Mouse (Mus musculus): ENCODE measurements around the gene Zfyve28.

The Zfyve28 gene

DNA sequence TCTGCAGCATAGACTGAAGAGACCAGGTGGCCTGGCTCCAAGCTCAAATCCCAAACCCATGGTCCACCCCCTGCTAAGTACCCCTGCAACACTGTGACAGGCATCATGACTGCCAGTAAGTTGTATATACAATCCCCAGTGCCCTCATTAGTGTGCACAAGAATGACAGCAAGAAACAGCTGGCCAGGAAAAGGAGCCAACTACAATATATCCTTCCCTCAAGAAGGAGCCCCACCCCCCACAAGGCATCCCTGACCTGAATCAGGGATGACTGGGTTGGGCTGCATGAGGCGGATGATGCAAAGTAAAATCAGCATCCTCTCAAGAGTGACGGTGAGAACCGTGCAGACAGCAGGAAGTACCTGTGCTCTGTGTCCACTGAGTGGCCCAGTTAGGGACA is 38.2 kb downstream of the Zfyve28 start:
- DNase-seq: no peak

DNA sequence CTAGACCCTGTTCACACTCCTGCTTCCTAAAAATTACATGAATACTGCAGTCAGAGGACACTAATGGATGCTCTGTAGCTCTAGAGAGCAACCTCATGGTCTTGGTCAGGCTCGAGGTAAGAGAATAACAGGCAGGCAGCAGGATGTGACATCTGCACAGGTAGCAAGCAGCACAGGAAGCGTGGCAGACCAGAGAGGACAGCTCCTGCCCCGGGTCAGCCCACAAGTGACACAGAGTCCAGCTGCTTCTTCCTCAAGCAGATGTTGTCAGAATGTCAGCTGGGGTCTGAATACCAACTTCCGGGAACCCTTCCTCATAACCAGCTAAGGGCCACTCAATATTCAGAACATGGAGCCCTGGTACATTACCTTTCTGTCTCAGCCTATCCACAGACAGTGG is 39.1 kb downstream of the Zfyve28 start:
- DNase-seq: no peak

- no peak for DNase-seq
These were observed 41.8 kb downstream of the Zfyve28 start for GRCm38 (mm10) chr5:34246443-34246842.

DNA sequence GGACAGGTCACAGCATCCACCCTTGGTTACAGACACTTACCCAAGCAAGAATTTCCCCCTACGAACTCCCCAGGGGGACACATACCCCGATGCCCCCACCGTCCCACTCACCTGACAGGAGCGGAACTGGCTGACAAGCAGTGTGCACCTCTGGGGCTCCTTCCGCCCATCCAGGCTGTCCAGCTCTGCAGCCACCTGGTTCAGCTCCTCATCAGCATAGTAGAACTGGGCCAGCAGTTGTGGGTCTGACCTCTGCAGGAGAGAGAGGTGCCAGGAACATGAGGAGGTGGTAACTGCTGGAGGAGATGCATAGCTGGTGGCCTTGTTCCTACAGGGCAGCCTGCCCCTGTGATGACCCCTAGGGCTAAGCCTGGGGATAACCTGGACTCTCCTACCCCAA is 45.2 kb downstream of the Zfyve28 start:
- DNase-seq: no peak

GRCm38 (mm10) chr5:34242224-34242963 is 45.9 kb downstream of the Zfyve28 start:
- DNase-seq: no peak

DNA sequence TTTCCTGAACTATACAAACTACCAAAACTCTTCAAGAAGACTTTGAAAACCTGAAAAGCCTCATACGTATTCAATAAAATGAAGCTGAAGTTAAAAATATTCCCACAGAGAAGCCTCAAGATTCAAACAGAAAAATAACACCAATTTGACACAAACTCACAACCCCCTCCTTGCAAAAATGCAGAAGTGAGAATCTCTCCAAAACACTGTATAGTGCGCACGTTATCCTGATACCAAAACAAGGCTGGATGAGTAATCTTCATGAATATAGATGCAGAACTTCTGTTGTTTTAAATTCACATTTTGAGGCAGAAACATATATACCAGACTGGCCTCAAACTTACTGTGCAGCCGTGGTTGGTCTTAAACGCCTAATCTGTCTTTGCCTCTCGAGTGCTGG is 49.8 kb downstream of the Zfyve28 start:
- DNase-seq: no peak

DNA sequence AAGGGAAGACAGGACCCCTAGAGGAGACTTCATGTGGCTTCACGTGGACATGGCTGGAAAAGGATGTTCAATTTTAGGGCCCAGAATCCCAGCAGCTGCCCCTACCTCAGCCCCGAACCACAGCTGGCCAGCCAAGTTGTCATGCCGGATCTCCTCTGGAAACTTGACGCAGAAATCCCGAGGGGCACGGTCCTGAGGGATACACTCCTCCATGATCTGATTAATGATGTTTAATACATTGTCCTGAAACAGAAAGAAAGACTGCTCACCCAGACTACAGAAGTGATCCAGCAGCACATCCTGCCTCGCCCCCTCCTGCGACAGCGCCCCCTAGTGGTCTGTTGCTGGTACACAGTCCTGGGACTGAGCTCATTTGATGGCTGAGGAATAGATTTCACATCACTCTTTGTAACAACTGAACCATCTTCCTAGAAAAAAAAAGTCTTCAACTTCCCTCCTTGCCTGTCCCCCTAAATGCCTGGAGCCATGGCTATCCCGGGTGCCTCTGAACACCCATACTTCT is 52.3 kb downstream of the Zfyve28 start:
- no peak for DNase-seq

GRCm38 (mm10) chr5:34235056-34235455 is 53.2 kb downstream of the Zfyve28 start:
- no peak for DNase-seq

DNA sequence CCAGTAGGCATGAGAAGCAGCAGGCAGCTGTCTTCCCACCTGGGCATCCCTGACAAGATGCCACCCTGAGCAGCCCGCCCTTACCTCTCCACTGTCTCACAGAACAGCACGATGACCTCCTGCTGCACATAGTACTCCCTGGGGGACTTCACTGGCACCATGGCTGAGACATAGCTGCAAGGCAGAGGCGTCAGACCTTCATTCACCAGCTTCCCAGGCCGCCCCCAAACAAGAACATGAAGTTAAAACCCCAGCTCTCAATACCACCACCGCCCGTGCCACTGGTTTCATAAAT is 55.1 kb downstream of the Zfyve28 start:
- no peak for DNase-seq

GRCm38 (mm10) chr5:34232481-34233220 is 55.6 kb downstream of the Zfyve28 start:
- DNase-seq: no peak

GRCm38 (mm10) chr5:34231901-34232300 is 56.3 kb downstream of the Zfyve28 start:
- DNase-seq: no peak

GRCm38 (mm10) chr5:34230599-34231485 is 57.4 kb downstream of the Zfyve28 start:
- no peak for DNase-seq

DNA sequence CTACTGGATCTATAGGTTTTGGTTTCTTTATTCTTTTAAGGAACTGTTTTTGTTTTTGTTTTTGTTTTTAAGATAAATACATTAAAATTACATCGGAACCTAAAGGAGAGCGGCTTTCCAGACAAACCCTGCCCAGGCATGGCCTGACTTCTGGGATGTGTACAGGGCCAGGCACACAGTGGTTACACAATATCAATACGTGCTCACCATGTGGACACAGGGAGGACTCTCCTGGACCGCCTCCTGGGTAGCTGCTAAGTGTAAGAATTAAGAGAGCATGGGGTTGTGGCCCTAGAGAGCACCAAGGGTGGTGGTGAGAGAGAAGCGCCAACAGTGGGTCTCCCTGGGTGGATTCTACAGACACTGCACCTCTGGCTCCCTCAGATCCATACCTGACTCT is 58.7 kb downstream of the Zfyve28 start:
- no peak for DNase-seq

GRCm38 (mm10) chr5:34225516-34225915 is 62.7 kb downstream of the Zfyve28 start:
- DNase-seq: no peak

- DNase-seq: no peak
These were observed 63.7 kb downstream of the Zfyve28 start for GRCm38 (mm10) chr5:34224515-34224914.

GRCm38 (mm10) chr5:34220001-34220400 is 68.2 kb downstream of the Zfyve28 start:
- no peak for DNase-seq

DNA sequence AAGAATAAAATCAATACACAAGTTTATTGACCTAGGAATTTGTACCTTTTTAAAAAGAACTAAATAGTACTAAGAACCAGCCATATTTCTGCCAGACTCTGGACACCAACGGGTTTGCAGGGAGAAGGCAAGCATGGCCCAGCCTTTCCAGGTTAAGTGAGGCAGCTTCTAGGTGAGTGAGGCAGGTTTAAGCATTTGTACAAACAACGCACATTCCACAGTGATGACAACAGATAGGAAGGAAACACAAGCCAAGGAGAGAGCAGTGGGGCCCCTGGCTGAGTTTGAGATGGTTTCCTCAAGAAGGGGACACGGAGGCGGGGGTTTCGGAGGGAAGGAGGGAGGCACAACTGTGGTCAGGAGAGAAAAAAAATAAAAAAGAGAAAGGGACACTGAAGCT is 69.6 kb downstream of the Zfyve28 start:
- peak in 1 of 2 experiments; percentile 45 for DNase-seq

DNA sequence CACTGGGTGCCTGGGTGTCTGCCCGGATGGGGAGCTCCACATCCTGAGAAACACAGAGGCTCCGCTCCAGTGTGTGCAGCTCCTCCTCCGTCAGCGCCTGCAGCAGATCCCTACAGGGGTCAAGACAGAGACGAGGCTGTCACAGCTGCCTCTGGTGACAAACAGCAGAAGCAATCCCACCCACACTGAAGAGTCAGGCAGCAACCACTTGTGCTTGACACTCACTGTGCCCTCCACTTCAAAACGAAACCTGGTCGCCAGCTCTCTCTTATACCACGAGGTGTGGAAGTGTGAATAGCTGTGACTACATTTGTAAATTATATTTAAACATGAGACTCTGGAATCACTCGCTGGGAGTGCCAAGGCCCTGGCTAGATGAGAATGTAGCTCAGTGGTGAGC is 70.5 kb downstream of the Zfyve28 start:
- DNase-seq: no peak

DNA sequence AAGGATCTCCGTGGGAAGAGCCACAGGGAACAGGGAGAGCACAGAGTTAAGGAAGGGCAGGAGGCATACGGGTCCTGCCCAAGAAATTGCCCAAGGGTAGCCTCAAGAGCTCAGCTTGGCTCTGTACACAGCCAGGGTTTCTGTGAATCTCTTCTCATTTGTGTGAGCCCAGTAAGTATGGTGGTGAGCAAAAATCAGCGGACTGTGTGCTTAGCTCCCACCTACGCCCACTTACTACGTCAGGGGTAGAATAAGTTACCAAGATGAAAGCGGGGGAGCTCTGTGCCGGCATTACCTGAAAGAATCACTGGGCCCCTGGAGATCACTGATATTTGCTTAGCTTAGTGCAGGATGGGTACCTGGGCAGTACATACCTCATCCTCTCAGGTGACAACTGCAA is 72.2 kb downstream of the Zfyve28 start:
- DNase-seq: no peak

GRCm38 (mm10) chr5:34213659-34214058 is 74.6 kb downstream of the Zfyve28 start:
- DNase-seq: no peak

- DNase-seq: peak; percentile 72 to 78
These were observed 78.0 kb downstream of the Zfyve28 start for GRCm38 (mm10) chr5:34210279-34210678.

- no peak for DNase-seq
These were observed 80.7 kb downstream of the Zfyve28 start for GRCm38 (mm10) chr5:34207503-34207902.

GRCm38 (mm10) chr5:34205788-34206187 is 82.5 kb downstream of the Zfyve28 start:
- no peak for DNase-seq
